Mouse (Mus musculus) liver, embryonic 16.5 days (tissue): ENCODE measurements around the gene Bach2. TPM values are rescaled to one million over a fixed set of nuclear protein-coding genes. Genes with fewer than 3 reads are reported as not detected.
A peak's percentile ranks its signal among the peaks of the same experiment; 100 is the strongest.

Experiments
- ATAC-seq: fragments of 200-750 bp; cut with Nextera tagmentation; 2 replicates; pipeline ENCODE4 v1.8.0; 2017; ENCODE audit warnings: low read depth, mild to moderate bottlenecking, moderate number of reproducible peaks, moderate library complexity
- H3K27ac ChIP-seq: fragments of 300-500 bp; sonication (generic); 2 replicates; pipeline ENCODE4 v1.5.1; 2014; ENCODE audit warnings: mild to moderate bottlenecking, low read length
- H3K27me3 ChIP-seq: fragments of 300-500 bp; sonication (generic); 2 replicates; pipeline ENCODE4 v1.6.1; 2014; ENCODE audit warnings: low read depth, low read length, mixed read lengths; ENCODE audit not compliant: control insufficient read depth, insufficient read depth
- H3K36me3 ChIP-seq: fragments of 300-500 bp; sonication (generic); 2 replicates; pipeline ENCODE4 v1.6.1; 2014; ENCODE audit warnings: mild to moderate bottlenecking; ENCODE audit not compliant: control insufficient read depth, insufficient read depth
- H3K4me1 ChIP-seq: fragments of 300-500 bp; sonication (generic); 2 replicates; pipeline ENCODE4 v1.6.1; 2014; ENCODE audit warnings: low read depth, low read length, mixed read lengths; ENCODE audit not compliant: control insufficient read depth
- H3K4me2 ChIP-seq: fragments of 300-500 bp; sonication (generic); 2 replicates; pipeline ENCODE4 v1.6.1; 2014; ENCODE audit warnings: low read depth, low read length, mixed read lengths
- H3K4me3 ChIP-seq: fragments of 300-500 bp; sonication (generic); 2 replicates; pipeline ENCODE4 v1.5.1; 2014; ENCODE audit warnings: low read depth, mild to moderate bottlenecking, low read length
- H3K9ac ChIP-seq: fragments of 300-500 bp; sonication (generic); 2 replicates; pipeline ENCODE4 v1.6.1; 2014; ENCODE audit warnings: low read depth, low read length
- H3K9me3 ChIP-seq: fragments of 300-500 bp; sonication (generic); replicated peaks from 2 replicates; pipeline ENCODE4 v1.6.1; 2016; ENCODE audit warnings: low read length; ENCODE audit not compliant: control insufficient read depth
- WGBS: fragments of 180-500 bp; shearing (Covaris S2); extraction: QIAGEN DNeasy Blood & Tissue Kit; methylation state at CpG from one replicate; pipeline ENCODE4 v1.1.7; 2014; ENCODE audit not compliant: insufficient replicate concordance; 5-methylcytosine and 5-hydroxymethylcytosine counted together
- polyA plus RNA-seq: library from polyadenylated mRNA; unstranded; fragments of >200 nt; fragmentation: Nextera tagmentation; extraction: Ambion mirVana; gene quantifications from 2 replicates; pipeline ENCODE4 v1.2.1, GENCODE M21; 2015

The Bach2 gene
- polyA plus RNA-seq, 1 experiment from 2014 or later, result 1.5 TPM

DNA sequence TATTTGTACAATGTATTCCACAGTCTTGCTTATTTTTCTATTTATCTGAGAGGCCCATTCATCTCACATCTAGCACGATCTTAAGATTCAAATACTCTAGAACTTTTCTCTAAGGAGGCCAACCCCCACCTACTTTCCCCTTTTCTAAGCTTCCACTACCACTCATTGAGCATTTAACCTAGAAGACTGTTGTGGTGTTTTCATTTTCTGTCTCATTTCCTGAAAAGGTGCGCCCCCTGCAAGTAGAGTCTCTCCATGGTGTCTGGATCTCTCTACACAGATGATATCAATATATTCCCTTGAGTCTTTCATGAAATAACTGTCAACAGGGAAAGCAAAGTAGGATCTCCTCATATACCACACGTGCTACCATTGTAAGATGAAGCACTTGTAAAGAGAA is 364.1 kb downstream of the Bach2 start, which contains the start of gene Gja10:
Gja10 (minus strand) TSS at position 101 of the 400 bp plus-strand sequence.
- Histone ChIP-seq H3K9me3 (no peaks in the 10 kb centered on the region), H3K27ac (no peak within 1 kb of the TSS), H3K4me3 (no peak within 1 kb of the TSS), H3K27me3 (no peaks in the 10 kb centered on the region), H3K4me1 (no peaks in the 10 kb centered on the region), H3K9ac (no peak within 1 kb of the TSS), H3K36me3 (no peaks in the 10 kb centered on the region), H3K4me2 (no peak within 1 kb of the TSS)
- WGBS, result 43% methylated on average over 3 of the region's 3 CpGs
- no peak for ATAC-seq

DNA sequence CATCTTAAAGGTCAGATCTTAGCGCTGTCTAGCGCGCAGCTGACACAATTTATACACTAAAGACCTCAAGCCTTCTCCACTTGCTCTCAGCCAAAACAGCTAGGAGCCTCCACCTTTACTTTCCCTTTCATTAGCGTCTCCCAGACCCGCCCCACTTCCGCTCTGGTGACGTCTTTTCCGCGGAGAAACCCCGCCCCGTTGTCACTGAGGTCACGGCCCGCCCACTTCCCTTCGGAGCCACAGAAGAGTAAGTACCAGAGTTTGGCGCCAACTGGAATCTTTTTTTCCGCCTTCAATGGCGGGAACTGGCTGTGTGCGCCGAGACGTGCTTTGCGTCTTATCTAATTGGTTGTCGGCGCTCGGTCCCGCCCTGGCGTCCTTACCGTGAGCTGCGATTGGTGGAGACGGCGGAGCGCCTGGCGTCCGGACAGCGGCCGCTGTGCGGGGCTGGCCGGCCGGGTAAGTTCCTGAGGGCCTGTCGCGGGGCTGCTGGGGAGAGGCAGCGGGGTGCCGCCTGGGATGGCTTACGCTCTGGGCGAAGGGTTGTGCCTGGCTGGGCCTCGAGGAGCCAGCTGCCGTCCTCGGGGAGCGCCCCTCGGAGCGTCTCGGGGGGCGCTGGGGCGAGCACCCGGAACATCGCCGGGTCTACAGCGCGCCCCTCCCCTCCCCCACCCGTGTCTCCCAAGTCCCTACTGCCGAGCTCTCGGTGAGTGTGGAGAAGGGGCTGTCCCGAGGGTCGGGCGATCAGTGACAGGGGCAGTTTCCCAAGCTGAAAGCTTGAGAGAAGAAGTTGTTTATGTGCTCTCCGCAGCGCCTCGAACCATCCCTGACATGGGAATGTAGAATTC is 376.7 kb downstream of the Bach2 start, which contains the start of gene Casp8ap2:
Casp8ap2 (plus strand) TSS at position 418 of the 848 bp plus-strand sequence.
- H3K4me3 ChIP-seq, result peak within 1 kb of the TSS; percentile 89
- peak within 1 kb of the TSS; percentile 85 for H3K27ac ChIP-seq
- no peaks in the 10 kb centered on the region for H3K9me3 ChIP-seq
- H3K9ac ChIP-seq, result peak within 1 kb of the TSS; percentile 91
- ATAC-seq, result peak; percentile 96
- under 1% methylated on average over 67 of the region's 67 CpGs for WGBS
- no peaks in the 10 kb centered on the region for H3K36me3 ChIP-seq
- H3K27me3 ChIP-seq, result no peaks in the 10 kb centered on the region
- peak within 1 kb of the TSS; percentile 86 for H3K4me2 ChIP-seq
- H3K4me1 ChIP-seq, result peaks cover 14% of the 10 kb centered on the region

- no peak overlapping the region for H3K4me3 ChIP-seq
- peaks cover 5% of the 10 kb centered on the region; the same call in 1 of the 2 replicates for H3K36me3 ChIP-seq
- no peak overlapping the region for H3K9ac ChIP-seq
- no peaks in the 10 kb centered on the region for H3K9me3 ChIP-seq
- peaks cover 6% of the 10 kb centered on the region for H3K4me1 ChIP-seq
- no peaks in the 10 kb centered on the region for H3K27me3 ChIP-seq
- no peak overlapping the region for H3K4me2 ChIP-seq
- ATAC-seq, result no peak
- no peak overlapping the region for H3K27ac ChIP-seq
These were observed 383.0 kb downstream of the Bach2 start for GRCm38 (mm10) chr4:32621637-32622036.
